Mouse (Mus musculus) right cerebral cortex, postnatal 36 days (tissue): Measurements from ENCODE around the gene Olfr986.

Source experiments
- DNase-seq, 2 experiments: peaks; one replicate each; pipeline ENCODE4 v3.0.0; 2022; ENCODE audit warnings: low spot score in 2 of 2, mixed read lengths in 1 of 2

Gene Olfr986

DNA sequence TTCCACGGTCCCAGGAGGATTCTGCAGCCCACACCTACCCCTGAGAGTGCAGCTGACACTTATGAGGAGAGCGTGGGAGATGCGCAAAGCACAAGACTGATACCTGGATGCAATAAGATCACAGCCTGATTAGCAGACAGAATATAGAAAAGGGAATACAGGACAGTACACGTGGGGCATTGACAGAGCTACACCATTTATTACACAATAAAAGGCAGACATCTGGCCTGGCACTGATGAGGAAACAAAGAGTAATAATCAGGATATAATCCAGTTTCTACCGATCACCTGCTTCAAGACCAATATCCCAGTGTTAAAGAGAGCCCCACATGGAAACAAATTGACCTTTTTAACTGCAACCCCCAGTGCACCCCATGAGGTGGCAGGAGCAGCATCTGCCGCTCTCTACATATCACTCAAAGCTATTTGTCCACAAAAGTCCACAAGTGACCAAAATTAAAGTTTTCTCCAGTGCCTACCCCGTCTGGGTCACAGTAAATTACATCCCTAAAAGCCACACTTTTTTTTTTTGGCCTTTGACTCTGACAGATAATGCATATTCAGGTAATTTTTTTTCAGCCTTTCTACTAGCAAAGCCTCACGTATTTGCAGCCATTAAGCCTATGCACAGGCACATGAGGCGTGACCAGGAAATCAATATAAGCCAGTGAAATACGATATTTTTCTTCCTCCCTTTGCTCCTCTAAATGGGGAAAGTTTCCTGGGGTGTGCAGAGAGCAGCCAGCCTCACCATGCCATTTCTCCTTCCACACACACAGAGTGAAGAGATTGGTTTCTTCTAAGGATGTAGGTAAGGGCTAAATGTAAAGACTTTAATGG is 53.7 kb downstream of the Olfr986 start:
- no peak for DNase-seq

DNA sequence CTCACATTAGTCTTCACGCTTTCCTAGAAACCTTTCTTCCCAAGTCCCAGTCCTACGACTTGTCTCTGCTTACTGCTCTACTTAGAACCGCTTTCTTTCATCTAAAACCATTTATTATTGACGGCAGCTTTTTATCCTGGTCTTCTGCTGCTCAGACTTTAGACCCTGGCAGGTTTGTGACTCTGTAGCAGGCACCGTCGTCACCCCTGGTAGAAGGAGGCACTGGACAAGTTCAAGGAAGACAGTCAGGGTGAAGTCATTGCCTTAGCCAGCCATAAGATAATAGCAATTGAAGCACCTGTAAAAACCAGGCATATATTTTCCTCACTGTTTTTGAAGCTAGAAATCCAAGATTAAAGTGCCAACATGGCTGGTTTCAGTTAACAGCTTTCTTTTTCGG is 54.5 kb downstream of the Olfr986 start:
- no peak for DNase-seq
